Mouse (Mus musculus): ENCODE results near the gene Tubb4a.
A peak's percentile ranks its signal among the peaks of the same experiment; 100 is the strongest.

Gene Tubb4a

GRCm38 (mm10) chr17:57102276-57102675 lies 14.7 kb upstream of the Tubb4a start:
- no peak for DNase-seq (ENCODE audit: low read depth, low spot score)

DNA sequence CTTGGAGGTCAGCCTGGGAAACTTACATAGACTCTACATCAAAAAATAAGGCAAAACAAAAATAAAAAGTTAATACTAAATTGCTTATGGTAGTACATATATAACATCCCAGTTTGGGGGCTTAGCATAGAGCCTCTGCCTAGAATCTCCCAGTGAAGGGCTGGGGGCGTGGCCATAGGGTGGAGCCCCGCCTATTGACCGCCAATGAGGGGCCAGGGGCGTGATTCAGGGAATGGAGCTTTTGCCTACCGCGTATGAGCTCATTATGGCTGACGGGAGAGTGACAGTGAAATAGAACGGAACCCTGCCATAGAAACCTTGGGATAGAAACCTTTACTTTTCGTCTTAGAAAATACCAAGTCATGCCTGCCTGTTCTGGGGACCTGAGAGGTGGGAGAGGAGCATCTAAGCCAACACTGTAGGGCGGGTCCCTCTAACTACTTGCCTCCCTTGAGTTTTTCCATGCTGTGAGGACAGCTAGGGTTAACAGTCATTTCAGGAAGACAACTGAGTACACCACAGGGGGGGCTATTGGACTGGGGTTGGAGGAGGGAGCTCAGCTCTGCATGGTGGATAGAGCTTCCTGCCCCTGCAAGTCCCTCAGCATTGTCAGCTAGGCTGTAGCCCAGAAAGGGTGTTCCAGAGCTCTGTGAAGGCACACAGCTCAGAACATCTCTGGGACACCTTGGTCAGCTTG lies 12.2 kb upstream of the Tubb4a start:
- DNase-seq (ENCODE audit: low read depth, low spot score): no peak

- no peak for DNase-seq (ENCODE audit: low read depth, low spot score)
Observed at GRCm38 (mm10) chr17:57098321-57098720, 10.7 kb upstream of the Tubb4a start.

GRCm38 (mm10) chr17:57096623-57096920 lies 9.0 kb upstream of the Tubb4a start:
- DNase-seq (ENCODE audit: low read depth, low spot score): peak; percentile 74

- peak; percentile 21 for DNase-seq (ENCODE audit: low read depth, low spot score)
Observed at GRCm38 (mm10) chr17:57095855-57096622, 8.5 kb upstream of the Tubb4a start.

GRCm38 (mm10) chr17:57094222-57094621 lies 6.6 kb upstream of the Tubb4a start:
- DNase-seq (ENCODE audit: low read depth, low spot score): no peak

GRCm38 (mm10) chr17:57085970-57086757 lies 1.4 kb downstream of the Tubb4a start:
- no peak for DNase-seq (ENCODE audit: low read depth, low spot score)

- no peak for DNase-seq (ENCODE audit: low read depth, low spot score)
Observed at GRCm38 (mm10) chr17:57082481-57082880, 5.1 kb downstream of the Tubb4a start.

DNA sequence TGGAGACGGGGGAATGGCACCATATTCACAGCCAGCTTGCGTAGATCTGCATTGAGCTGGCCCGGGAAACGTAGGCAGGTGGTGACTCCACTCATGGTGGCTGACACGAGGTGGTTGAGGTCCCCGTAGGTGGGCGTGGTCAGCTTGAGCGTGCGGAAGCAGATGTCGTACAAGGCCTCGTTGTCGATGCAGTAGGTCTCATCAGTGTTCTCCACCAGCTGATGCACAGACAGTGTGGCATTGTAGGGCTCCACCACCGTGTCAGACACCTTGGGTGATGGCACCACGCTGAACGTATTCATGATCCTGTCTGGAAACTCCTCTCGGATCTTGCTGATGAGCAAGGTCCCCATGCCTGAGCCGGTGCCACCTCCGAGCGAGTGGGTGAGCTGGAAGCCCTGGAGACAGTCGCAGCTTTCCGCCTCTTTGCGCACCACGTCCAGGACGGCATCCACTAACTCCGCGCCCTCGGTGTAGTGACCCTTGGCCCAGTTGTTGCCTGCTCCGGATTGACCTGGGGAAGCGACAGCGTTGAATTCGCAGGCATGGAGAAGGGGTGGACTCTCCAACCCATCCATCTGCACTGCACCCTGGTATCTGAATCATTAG lies 6.2 kb downstream of the Tubb4a start:
- no peak for DNase-seq (ENCODE audit: low read depth, low spot score)

GRCm38 (mm10) chr17:57079919-57080318 lies 7.7 kb downstream of the Tubb4a start:
- no peak for DNase-seq (ENCODE audit: low read depth, low spot score)

DNA sequence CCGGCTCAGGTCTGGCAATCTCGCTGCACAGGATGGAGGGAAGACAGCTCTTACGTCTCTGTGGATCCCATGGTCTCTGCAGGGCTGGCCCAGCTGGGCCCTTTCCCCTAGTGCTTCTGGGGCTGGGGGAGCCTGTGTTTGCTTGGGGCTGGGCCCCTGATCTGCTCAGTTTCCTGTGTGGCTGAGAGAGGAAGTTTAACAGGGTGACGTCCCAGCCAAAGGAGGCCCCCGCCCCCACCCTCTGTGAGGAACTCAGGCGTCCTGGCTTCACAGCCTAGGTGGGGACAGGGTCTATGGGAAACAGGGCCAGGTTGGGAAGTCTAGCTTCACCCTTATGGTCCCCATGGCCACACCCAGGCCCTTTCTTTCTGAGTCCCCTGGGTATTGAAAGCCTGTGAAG lies 9.2 kb downstream of the Tubb4a start, which contains the start of gene Dennd1c:
Gene Dennd1c, minus strand, starts transcription at position 179 of the 400 bp plus-strand sequence.
- no peak for DNase-seq (ENCODE audit: low read depth, low spot score)

- no peak for DNase-seq (ENCODE audit: low read depth, low spot score)
Observed at GRCm38 (mm10) chr17:57076916-57077315, 10.7 kb downstream of the Tubb4a start.

GRCm38 (mm10) chr17:57070699-57071098 lies 16.9 kb downstream of the Tubb4a start:
- peak; percentile 18 for DNase-seq (ENCODE audit: low read depth, low spot score)

DNA sequence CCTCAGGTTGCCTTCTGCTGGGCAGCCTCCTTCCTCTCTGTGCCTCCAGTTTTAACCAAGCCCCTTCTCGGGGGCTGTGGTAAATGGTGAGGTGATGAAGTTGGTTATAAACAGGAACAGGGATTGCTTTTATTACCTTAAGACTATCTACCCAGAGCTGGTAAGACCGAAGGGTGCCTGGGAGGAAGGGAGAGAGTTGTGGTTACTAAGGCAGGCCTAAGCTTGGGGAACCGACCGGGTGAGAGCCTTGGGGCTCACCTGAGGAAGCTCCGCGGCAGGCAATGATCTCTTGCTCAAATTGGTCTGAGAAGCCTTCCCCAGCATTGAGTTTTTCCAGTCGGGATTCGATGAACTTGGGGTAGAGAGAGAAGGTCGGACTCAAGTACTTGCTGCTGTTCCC lies 17.3 kb downstream of the Tubb4a start:
- DNase-seq (ENCODE audit: low read depth, low spot score): no peak

DNA sequence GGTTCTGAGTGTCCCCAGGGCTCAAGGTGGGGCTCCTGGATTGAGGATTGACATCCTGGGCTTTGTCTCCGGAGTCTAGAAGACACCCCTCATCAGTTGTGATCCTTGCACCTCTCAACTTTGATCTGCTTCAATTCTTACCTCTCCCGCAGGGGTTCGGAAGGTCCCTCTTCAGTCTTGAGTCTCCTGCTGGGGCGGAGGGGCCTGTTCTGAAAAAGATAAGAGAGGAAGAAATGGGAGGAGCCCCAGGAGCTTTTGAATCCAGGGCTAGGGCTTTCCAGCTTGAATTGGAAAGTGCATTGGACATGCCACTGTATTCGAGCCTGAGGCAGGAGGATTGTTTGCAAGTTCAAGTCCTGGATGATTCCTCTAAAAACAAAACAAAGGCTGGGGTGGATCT lies 20.7 kb downstream of the Tubb4a start:
- DNase-seq (ENCODE audit: low read depth, low spot score): no peak

- no peak for DNase-seq (ENCODE audit: low read depth, low spot score)
Observed at GRCm38 (mm10) chr17:57063031-57063430, 24.6 kb downstream of the Tubb4a start.

DNA sequence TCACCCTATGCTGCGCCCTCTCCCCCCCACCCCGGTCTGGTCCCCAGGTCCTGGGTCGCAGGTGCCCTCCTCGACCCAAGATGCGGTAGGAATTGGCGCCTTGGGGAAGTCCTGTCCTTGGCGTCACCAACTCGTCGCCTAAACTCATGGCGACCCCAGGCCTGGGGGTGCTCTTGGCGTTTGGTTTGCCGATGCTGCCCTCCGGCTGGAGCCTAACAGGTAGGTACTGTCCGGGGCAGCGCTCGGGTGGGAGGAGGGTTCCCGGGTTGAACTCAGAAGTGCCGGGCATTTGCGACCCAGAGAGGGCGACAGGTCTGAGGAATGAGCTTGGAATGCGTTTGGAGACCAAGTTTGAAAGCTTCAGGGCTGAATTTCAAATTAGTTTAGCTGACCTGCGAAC lies 25.0 kb downstream of the Tubb4a start:
- DNase-seq (ENCODE audit: low read depth, low spot score): no peak

DNA sequence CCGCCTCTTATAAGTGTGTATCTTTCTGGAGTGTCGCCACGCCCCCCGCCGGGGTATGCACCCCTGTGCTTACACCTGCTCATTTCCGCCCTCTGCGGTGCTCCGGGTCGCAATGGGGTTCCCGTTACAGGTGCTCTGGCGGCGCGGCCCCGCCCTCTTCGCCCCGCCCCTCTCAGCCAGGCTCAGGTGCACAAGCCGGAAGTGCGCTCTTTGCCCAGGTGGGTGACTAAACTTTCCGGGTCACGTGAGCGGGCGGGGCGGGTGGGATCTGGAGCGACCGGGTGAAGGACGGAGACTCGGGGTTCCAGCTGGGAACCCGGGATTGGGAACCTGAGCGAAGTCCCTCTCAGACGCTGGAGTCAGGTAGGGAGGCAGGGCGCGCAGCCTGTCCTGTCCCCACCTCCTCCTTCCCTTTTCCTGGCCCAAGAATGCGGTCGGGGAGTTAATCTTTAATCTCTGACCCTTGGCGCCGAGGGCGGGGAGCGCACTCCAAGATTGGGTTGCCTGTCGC lies 25.5 kb downstream of the Tubb4a start:
- no peak for DNase-seq (ENCODE audit: low read depth, low spot score)

- no peak for DNase-seq (ENCODE audit: low read depth, low spot score)
Observed at GRCm38 (mm10) chr17:57061069-57061468, 26.5 kb downstream of the Tubb4a start.

- peak; percentile 92 for DNase-seq (ENCODE audit: low read depth, low spot score)
Observed at GRCm38 (mm10) chr17:57060231-57060801, 27.3 kb downstream of the Tubb4a start.

DNA sequence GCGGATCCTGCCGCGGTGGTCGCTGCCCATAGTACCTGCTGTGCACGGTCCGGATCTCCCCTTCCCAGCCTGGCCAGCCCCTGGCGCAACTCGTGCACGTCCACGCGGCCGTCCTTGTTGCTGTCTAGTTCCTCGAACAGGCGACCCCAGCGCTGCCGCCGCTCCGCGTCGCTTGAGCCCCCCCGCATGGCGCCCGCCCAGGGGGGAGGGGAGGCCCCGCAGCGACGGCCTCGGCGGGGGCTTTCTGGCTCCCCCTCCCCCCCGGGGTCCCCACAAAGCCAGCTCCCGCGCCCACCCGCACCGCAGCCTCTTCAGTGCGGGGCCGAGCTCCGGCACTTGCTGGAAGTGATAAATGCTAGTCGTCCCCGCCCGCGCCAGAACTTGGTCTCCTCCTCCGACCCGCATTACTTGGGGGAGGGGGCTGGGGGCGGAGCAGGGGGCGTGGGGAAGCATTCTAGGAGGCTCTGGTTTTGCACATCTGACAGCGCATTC lies 28.1 kb downstream of the Tubb4a start, which contains the start of gene Slc25a23:
Gene Slc25a23, minus strand, starts transcription at position 378 of the 492 bp plus-strand sequence.
- peak; percentile 50 for DNase-seq (ENCODE audit: low read depth, low spot score)
